Mouse (Mus musculus): ENCODE results near the gene Gm28305. TPM values are rescaled to one million over a fixed set of nuclear protein-coding genes. Genes with fewer than 3 reads are reported as not detected.

The Gm28305 gene
- total RNA-seq (2021): not detected
- long read RNA-seq, experiment 1: 0 reads
- long read RNA-seq, experiment 2, partial matches to known transcripts: 0 of 1 reads
- long read RNA-seq, experiment 2, other reads (novel, unspliced or antisense): 1 of 1 reads

DNA sequence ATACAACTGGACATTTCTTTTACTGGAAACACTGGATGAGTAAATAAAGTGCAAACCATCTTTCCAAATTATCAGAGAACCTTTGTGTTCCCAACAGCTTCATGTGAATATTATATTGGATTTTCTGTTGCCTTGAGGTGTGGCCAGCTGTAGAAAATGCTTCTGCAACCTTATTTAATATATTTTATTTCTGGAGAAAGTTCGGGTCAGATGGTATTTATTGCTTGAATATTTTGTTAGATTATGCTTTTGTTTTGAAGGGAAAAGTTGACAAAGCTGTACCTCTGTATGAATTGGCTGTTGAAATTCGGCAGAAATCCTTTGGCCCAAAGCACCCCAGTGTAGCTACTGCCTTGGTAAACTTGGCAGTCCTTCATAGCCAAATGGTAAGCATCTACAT, at the start of gene Gm28305:
Gm28305 (plus strand) TSS at position 301 of the 400 bp plus-strand sequence.
- intact Hi-C loops (cut with DNase I): no loop called here
- no peak for DNase-seq (ENCODE audit: low spot score in 2 of 2)

- peak in 1 of 2 experiments; percentile 57 for DNase-seq (ENCODE audit: low spot score in 2 of 2)
- intact Hi-C loops (cut with DNase I): loop anchor here (2.0 kb wide), 2 partner anchors 236 to 502 kb away; partner anchors contain the start of gene Tmem108
These were observed 44.0 kb upstream of the Gm28305 start for GRCm38 (mm10) chr9:103996496-103996895.

GRCm38 (mm10) chr9:104000601-104001000, 39.9 kb upstream of the Gm28305 start:
- intact Hi-C loops (cut with DNase I): loop anchor here (5.0 kb wide), 1 partner anchor 378 kb away; no protein-coding TSS in a partner anchor
- DNase-seq (ENCODE audit: low spot score in 2 of 2): no peak

DNA sequence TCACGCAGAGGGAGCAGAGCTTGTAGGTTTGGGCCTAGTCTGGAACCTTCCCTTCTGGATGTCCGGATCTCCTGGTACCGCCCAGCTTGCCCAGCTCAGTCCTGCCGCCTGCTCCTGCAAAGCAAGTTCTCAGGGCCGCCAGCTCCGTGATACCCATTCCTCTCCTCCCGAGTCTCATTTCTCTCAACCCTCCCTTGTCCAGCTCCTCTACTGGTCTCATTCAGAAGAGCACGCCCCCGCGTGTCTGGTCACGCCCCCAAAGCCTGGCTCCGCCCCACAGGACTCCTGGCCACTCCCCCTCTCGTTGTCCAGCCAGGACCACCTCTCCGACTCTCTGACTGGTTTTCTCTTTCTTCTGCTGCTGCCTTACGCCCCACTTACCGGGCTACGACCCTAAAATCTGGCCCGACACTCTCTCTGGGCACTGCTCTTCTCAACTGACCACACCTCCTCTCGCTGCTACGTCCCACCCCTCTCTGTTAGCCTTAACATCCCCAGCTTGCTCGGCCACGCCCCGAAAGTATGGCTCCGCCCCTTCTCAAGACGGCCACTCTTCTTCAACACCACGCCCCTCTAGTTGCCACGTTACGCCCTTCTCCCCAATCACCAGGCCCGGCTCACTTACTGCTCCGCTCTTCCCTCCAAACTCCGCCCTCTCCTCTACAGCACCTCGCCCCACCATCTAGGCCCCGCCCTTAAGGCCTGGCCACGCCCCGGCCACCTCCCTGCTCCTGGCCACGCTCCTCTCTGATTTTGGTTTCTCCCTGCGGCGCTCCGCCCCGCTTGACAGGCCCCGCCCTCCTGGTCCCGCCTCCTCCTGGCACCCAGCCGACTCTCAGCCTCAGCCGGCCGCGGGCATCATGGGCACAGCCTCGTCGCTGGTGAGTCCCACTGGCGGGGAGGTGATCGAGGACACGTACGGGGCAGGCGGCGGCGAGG, 38.3 kb upstream of the Gm28305 start, which contains the start of gene Nphp3:
Nphp3 (plus strand) TSS at position 624 of the 939 bp plus-strand sequence.
- intact Hi-C loops (cut with DNase I): loop anchor here (5.0 kb wide), 1 partner anchor 380 kb away; no protein-coding TSS in a partner anchor
- peak; percentile 97 to 100 for DNase-seq (ENCODE audit: low spot score in 2 of 2)

- peak; percentile 69 to 76 for DNase-seq (ENCODE audit: low spot score in 2 of 2)
- intact Hi-C loops (cut with DNase I): loop anchor here (5.0 kb wide), 1 partner anchor 381 kb away; no protein-coding TSS in a partner anchor
These were observed 37.5 kb upstream of the Gm28305 start for GRCm38 (mm10) chr9:104002913-104003330.

GRCm38 (mm10) chr9:104014526-104014925, 25.9 kb upstream of the Gm28305 start:
- intact Hi-C loops (cut with DNase I): no loop called here
- DNase-seq (ENCODE audit: low spot score in 2 of 2): peak in 1 of 2 experiments; percentile 17

DNA sequence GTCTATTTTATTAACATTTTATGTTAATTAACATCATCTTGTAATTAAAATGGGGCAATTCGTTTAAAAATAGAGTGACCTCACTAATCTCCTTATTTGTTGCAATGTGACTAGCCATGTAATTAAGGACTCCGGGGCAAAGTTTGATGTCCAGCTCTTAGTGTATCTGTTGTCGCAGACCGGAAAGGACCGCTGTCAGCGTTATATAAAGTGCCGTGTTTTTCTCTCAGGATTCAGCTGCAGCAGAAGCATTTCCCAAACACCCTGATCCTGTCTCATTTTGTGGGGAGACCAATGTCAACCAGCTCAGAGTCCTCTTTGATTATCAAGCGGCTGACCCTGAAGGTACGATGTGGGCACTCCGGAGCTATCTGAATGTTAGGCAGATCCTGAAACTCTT, 19.4 kb upstream of the Gm28305 start:
- no peak for DNase-seq (ENCODE audit: low spot score in 2 of 2)
- intact Hi-C loops (cut with DNase I): no loop called here

- DNase-seq (ENCODE audit: low spot score in 2 of 2): no peak
- intact Hi-C loops (cut with DNase I): no loop called here
These were observed 13.3 kb upstream of the Gm28305 start for GRCm38 (mm10) chr9:104027186-104027585.

DNA sequence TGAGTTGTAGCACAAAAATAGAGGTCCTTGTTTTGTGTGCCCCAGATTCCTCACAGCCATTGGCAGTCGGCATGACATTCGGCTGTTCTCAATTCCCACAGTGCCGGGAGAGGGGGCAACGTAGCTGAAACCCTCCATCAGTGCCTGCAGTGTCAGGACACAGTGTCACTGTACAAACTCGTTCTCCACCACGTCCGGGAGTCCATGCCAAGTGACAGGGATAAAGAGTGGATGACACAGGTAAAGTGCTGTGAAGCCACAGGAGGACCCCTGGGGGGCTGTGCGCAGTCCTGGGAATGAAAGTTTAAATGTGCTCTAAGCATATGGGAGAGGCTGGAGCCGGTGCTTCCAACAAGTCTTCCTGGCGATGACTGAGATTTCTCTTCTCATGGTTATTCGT, 10.6 kb upstream of the Gm28305 start:
- intact Hi-C loops (cut with DNase I): no loop called here
- DNase-seq (ENCODE audit: low spot score in 2 of 2): no peak

GRCm38 (mm10) chr9:104034231-104034630, 6.2 kb upstream of the Gm28305 start:
- intact Hi-C loops (cut with DNase I): no loop called here
- DNase-seq (ENCODE audit: low spot score in 2 of 2): no peak

- DNase-seq (ENCODE audit: low spot score in 2 of 2): no peak
- intact Hi-C loops (cut with DNase I): no loop called here
These were observed 5.7 kb upstream of the Gm28305 start for GRCm38 (mm10) chr9:104034718-104035117.

GRCm38 (mm10) chr9:104035261-104036015, 5.0 kb upstream of the Gm28305 start:
- peak; percentile 79 to 81 for DNase-seq (ENCODE audit: low spot score in 2 of 2)
- intact Hi-C loops (cut with DNase I): no loop called here

DNA sequence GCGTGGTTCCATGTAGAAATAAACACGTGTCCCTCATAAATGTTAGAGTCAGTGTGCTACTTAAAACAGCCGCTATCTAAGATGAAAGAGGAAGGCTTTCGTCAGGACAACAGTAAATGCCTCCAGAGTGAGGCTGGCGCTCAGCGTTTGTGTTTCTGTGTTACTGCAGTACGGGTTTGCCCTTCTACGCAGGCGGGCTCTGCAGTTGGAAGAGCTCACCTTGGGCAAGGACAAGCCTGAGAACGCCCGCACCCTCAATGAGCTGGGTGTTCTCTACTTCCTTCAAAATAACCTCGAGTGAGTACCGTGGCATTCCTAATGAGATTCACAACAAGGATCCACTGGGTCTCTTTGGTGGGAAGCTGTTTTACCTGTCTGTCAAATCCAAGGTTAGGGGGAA, 2.2 kb upstream of the Gm28305 start:
- intact Hi-C loops (cut with DNase I): no loop called here
- DNase-seq (ENCODE audit: low spot score in 2 of 2): no peak

- intact Hi-C loops (cut with DNase I): no loop called here
- DNase-seq (ENCODE audit: low spot score in 2 of 2): no peak
These were observed 1.3 kb upstream of the Gm28305 start for GRCm38 (mm10) chr9:104039031-104039695.

DNA sequence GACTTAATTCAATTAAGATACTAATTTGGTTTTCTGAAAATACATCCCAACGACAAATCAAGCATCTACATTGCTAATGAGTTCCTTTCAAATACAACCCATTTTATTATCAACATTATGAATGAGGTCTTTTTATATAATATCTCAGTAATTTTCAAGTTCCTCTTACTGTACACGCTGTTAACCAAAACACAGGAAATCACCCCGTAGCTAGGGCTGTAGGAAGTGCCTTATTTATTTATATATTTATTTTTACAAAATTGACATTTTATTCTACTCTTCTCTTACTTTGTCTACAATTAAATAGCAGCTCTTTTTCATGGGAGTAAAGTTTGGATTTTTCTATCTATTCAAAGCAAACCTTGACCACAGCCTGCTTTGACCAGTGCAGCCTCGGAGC, 720 bp upstream of the Gm28305 start:
- no peak for DNase-seq (ENCODE audit: low spot score in 2 of 2)
- intact Hi-C loops (cut with DNase I): no loop called here

- intact Hi-C loops (cut with DNase I): no loop called here
- DNase-seq (ENCODE audit: low spot score in 2 of 2): no peak
These were observed 3.2 kb downstream of the Gm28305 start for GRCm38 (mm10) chr9:104043676-104044075.

- DNase-seq (ENCODE audit: low spot score in 2 of 2): no peak
- intact Hi-C loops (cut with DNase I): no loop called here
These were observed 10.6 kb downstream of the Gm28305 start for GRCm38 (mm10) chr9:104051028-104051427.

GRCm38 (mm10) chr9:104062430-104063243, 22.2 kb downstream of the Gm28305 start, which contains the start of gene Uba5:
TSS of gene Uba5 (minus strand) at chr9:104063134.
- intact Hi-C loops (cut with DNase I): no loop called here

More at GRCm38 (mm10) chr9:104062430-104063243, 22.2 kb downstream of the Gm28305 start, which contains the start of gene Uba5:
- peak; percentile 8 to 75 for DNase-seq (ENCODE audit: low spot score in 2 of 2)
